Mouse (Mus musculus): ENCODE data around the gene Insrr.

DNA sequence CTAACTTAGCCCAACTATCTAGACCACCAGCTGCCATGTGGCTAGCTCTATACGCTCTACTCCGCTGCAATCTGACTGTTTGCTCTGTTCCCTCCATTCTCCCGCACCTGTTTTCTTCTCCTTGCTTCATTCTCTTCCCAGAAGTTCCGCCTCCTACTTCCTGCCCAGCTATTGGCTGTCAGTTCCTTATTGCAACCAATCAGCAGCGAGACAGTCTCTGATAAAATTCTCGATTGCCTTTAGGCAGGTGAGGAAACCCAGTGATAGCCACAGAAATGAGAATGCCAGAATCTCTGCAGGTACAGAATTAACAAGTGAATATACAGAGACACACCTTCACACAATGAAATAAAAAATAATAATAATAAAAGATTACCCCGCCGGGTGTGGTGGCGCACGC lies 32.3 kb downstream of the Insrr start:
- TF ChIP-seq CTCF (IDR thresholded peaks at IDR 0.05; ENCODE audit: extremely low read depth, insufficient read depth, insufficient read length, insufficient replicate concordance) (no peak), POLR2A (IDR thresholded peaks at IDR 0.05; ENCODE audit: low read depth, low read length) (no peak)
